Mouse (Mus musculus): ENCODE measurements around the gene Dhx16. TPM values are rescaled to one million over a fixed set of nuclear protein-coding genes. Genes with fewer than 3 reads are reported as not detected.

The Dhx16 gene
- polyA plus RNA-seq, 1 experiment from 2014 or later, result 50.7 TPM

DNA sequence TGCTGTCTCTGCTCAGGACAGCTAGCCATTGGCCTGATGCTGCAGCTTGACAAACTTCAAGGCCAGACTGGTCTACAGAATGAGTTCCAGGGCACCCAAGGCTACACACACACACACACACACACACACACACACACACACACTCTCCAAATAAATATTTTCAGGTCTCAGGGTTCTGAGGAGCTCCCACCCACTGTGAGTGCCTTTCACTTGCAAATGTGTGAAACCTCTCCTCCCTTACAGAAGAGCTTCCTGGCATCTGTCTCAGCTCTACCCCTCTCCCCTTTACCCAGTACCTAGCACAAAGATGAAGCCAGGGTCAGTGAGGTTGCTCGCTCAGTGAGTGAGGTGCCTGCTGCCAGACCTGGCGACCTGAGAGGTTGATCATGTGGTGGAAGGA lies 59.5 kb downstream of the Dhx16 start:
- Histone ChIP-seq H3K4me1 (no peaks in the 10 kb centered on the region), H3K27ac (no peak overlapping the region), H3K36me3 (no peaks in the 10 kb centered on the region), H3K9me3 (replicated peaks) (no peaks in the 10 kb centered on the region; the same call in 1 of the 2 replicates), H3K4me3 (no peak overlapping the region), H3K4me2 (no peak overlapping the region), H3K27me3 (replicated peaks) (no peaks in the 10 kb centered on the region), H3K9ac (no peak overlapping the region)
- ATAC-seq, result no peak
- 50% methylated on average over 2 of the region's 2 CpGs for WGBS (ENCODE audit: insufficient replicate concordance)

DNA sequence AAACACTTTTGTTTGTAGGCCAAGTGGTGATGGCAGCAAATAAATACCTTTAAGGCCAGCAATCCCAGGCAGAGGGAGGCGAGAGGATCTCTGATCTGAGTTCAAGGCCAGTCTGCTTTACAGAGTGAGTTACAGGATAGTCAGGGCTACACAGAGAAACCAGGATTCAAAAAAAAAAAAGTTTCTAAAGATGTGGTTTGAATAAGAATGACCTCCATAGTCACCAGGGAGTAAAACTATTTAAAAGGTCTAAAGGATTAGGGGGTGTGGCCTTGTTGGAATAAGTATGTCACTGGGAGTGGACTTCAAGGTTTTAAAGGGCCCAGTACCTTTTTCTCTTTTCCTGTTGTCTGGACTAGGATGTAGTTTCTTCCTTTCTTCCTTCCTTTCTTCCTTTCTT lies 60.3 kb downstream of the Dhx16 start:
- WGBS (ENCODE audit: insufficient replicate concordance), result 50% methylated on average over 1 of the region's 1 CpGs
- Histone ChIP-seq H3K27me3 (replicated peaks) (no peaks in the 10 kb centered on the region), H3K36me3 (no peaks in the 10 kb centered on the region), H3K9ac (no peak overlapping the region), H3K4me2 (no peak overlapping the region), H3K4me3 (no peak overlapping the region), H3K4me1 (no peaks in the 10 kb centered on the region), H3K9me3 (replicated peaks) (no peaks in the 10 kb centered on the region; the same call in 1 of the 2 replicates), H3K27ac (no peak overlapping the region)
- no peak for ATAC-seq

MicroRNAs within 50 kb of the gene (microRNA counts, 519-probe panel; counts per million panel counts)
- 582 counts per million, percentile 70 among the panel's probes with 10 or more counts for microRNA mmu-miR-1894-3p
- 582 counts per million, percentile 70 among the panel's probes with 10 or more counts for microRNA mmu-miR-1894-5p

Small RNAs within 50 kb of the gene (microRNA-seq; reads per million reads assigned to microRNA genes)
- 1.4 reads per million for gene Gm28033
- not detected for gene Mir1894

Other genes starting within 250 kb of the Dhx16 start
- gene Mucl3, start 236.1 kb upstream of the Dhx16 start, polyA plus RNA-seq (2016; fragmentation: Nextera tagmentation; extraction: Ambion mirVana), result 0.05 TPM in 1 of 2 replicates, not detected in the other
- 10.7 and 11.8 TPM in 2 replicates for gene Vars2, start 212.2 kb upstream of the Dhx16 start, polyA plus RNA-seq (2016; fragmentation: Nextera tagmentation; extraction: Ambion mirVana)
- gene Gtf2h4, start 206.1 kb upstream of the Dhx16 start, polyA plus RNA-seq (2016; fragmentation: Nextera tagmentation; extraction: Ambion mirVana), result 38.3 and 44.0 TPM in 2 replicates
- gene Ddr1, start 175.2 kb upstream of the Dhx16 start, polyA plus RNA-seq (2016; fragmentation: Nextera tagmentation; extraction: Ambion mirVana), result 5.7 and 6.1 TPM in 2 replicates
- gene Ier3, start 58.1 kb upstream of the Dhx16 start, polyA plus RNA-seq (2016; fragmentation: Nextera tagmentation; extraction: Ambion mirVana), result 16.8 and 19.9 TPM in 2 replicates
- 38.0 and 43.1 TPM in 2 replicates for gene Flot1, start 56.6 kb upstream of the Dhx16 start, polyA plus RNA-seq (2016; fragmentation: Nextera tagmentation; extraction: Ambion mirVana)
- gene Tubb5, start 41.5 kb upstream of the Dhx16 start, polyA plus RNA-seq (2016; fragmentation: Nextera tagmentation; extraction: Ambion mirVana), result 577 and 600 TPM in 2 replicates
- 14.2 and 15.0 TPM in 2 replicates for gene Mdc1, start 38.3 kb upstream of the Dhx16 start, polyA plus RNA-seq (2016; fragmentation: Nextera tagmentation; extraction: Ambion mirVana)
- 29.5 and 29.8 TPM in 2 replicates for gene Nrm, start 18.5 kb upstream of the Dhx16 start, polyA plus RNA-seq (2016; fragmentation: Nextera tagmentation; extraction: Ambion mirVana)
- gene Ppp1r18, start 14.2 kb upstream of the Dhx16 start, polyA plus RNA-seq (2016; fragmentation: Nextera tagmentation; extraction: Ambion mirVana), result 11.9 and 12.6 TPM in 2 replicates
- 20.2 and 20.9 TPM in 2 replicates for gene 2310061I04Rik, start 17.6 kb downstream of the Dhx16 start, polyA plus RNA-seq (2016; fragmentation: Nextera tagmentation; extraction: Ambion mirVana)
- 15.0 and 16.8 TPM in 2 replicates for gene Atat1, start 30.3 kb downstream of the Dhx16 start, polyA plus RNA-seq (2016; fragmentation: Nextera tagmentation; extraction: Ambion mirVana)
- 113 and 123 TPM in 2 replicates for gene Mrps18b, start 36.6 kb downstream of the Dhx16 start, polyA plus RNA-seq (2016; fragmentation: Nextera tagmentation; extraction: Ambion mirVana)
- gene Ppp1r10, start 36.6 kb downstream of the Dhx16 start, polyA plus RNA-seq (2016; fragmentation: Nextera tagmentation; extraction: Ambion mirVana), result 29.0 and 32.8 TPM in 2 replicates
- 90.2 and 90.5 TPM in 2 replicates for gene Abcf1, start 89.9 kb downstream of the Dhx16 start, polyA plus RNA-seq (2016; fragmentation: Nextera tagmentation; extraction: Ambion mirVana)
- gene Gnl1, start 100.0 kb downstream of the Dhx16 start, polyA plus RNA-seq (2016; fragmentation: Nextera tagmentation; extraction: Ambion mirVana), result 23.7 and 25.1 TPM in 2 replicates
- 12.6 and 13.7 TPM in 2 replicates for gene Prr3, start 100.4 kb downstream of the Dhx16 start, polyA plus RNA-seq (2016; fragmentation: Nextera tagmentation; extraction: Ambion mirVana)
- gene H2-T24, start 140.7 kb downstream of the Dhx16 start, polyA plus RNA-seq (2016; fragmentation: Nextera tagmentation; extraction: Ambion mirVana), result 4.6 and 5.7 TPM in 2 replicates
- 19.5 and 20.5 TPM in 2 replicates for gene H2-T23, start 153.0 kb downstream of the Dhx16 start, polyA plus RNA-seq (2016; fragmentation: Nextera tagmentation; extraction: Ambion mirVana)
- gene H2-T22, start 162.9 kb downstream of the Dhx16 start, polyA plus RNA-seq (2016; fragmentation: Nextera tagmentation; extraction: Ambion mirVana), result 7.5 and 8.4 TPM in 2 replicates
- not detected in 2 replicates for gene Gm6034, start 163.1 kb downstream of the Dhx16 start, polyA plus RNA-seq (2016; fragmentation: Nextera tagmentation; extraction: Ambion mirVana)
- gene Gm11127, start 178.6 kb downstream of the Dhx16 start, polyA plus RNA-seq (2016; fragmentation: Nextera tagmentation; extraction: Ambion mirVana), result not detected in 2 replicates
- gene Gm19684, start 241.9 kb downstream of the Dhx16 start, polyA plus RNA-seq (2016; fragmentation: Nextera tagmentation; extraction: Ambion mirVana), result not detected in 2 replicates
- gene Gm7030, start 249.6 kb downstream of the Dhx16 start, polyA plus RNA-seq (2016; fragmentation: Nextera tagmentation; extraction: Ambion mirVana), result not detected in 2 replicates